Mouse (Mus musculus) midbrain, embryonic 12.5 days (tissue): Measurements from ENCODE around the gene Ppp1r13b. TPM values are rescaled to one million over a fixed set of nuclear protein-coding genes. Genes with fewer than 3 reads are reported as not detected.
A peak's percentile ranks its signal among the peaks of the same experiment; 100 is the strongest.

Experiments
- ATAC-seq: fragments of 200-750 bp; cut with Nextera tagmentation; 2 replicates; pipeline ENCODE4 v1.8.0; 2017; ENCODE audit warnings: low read depth, moderate TSS enrichment, moderate library complexity; ENCODE audit not compliant: low FRiP score
- H3K27ac ChIP-seq: fragments of 300-500 bp; sonication (generic); replicated peaks from 2 replicates; pipeline ENCODE4 v1.5.1; 2016; ENCODE audit warnings: mild to moderate bottlenecking
- H3K27me3 ChIP-seq: fragments of 300-500 bp; sonication (generic); 2 replicates; pipeline ENCODE4 v1.6.1; 2016; ENCODE audit warnings: mild to moderate bottlenecking
- H3K36me3 ChIP-seq: fragments of 300-500 bp; sonication (generic); 2 replicates; pipeline ENCODE4 v1.6.1; 2016
- H3K4me1 ChIP-seq: fragments of 300-500 bp; sonication (generic); 2 replicates; pipeline ENCODE4 v1.6.1; 2016
- H3K4me2 ChIP-seq: fragments of 300-500 bp; sonication (generic); replicated peaks from 2 replicates; pipeline ENCODE4 v1.6.1; 2016; ENCODE audit warnings: mild to moderate bottlenecking, moderate library complexity
- H3K4me3 ChIP-seq: fragments of 300-500 bp; sonication (generic); 2 replicates; pipeline ENCODE4 v1.5.1; 2016; ENCODE audit warnings: mild to moderate bottlenecking
- H3K9ac ChIP-seq: fragments of 300-500 bp; sonication (generic); replicated peaks from 2 replicates; pipeline ENCODE4 v1.6.1; 2016; ENCODE audit warnings: mild to moderate bottlenecking, moderate library complexity
- H3K9me3 ChIP-seq: fragments of 300-500 bp; sonication (generic); 2 replicates; pipeline ENCODE4 v1.6.1; 2016; ENCODE audit warnings: mild to moderate bottlenecking
- WGBS: fragments of 180-500 bp; shearing (Covaris S2); methylation state at CpG from one replicate; pipeline ENCODE4 v1.1.7; 2016; 5-methylcytosine and 5-hydroxymethylcytosine counted together
- polyA plus RNA-seq: library from polyadenylated mRNA; unstranded; fragments of >200 nt; fragmentation: Nextera tagmentation; extraction: Ambion mirVana; gene quantifications from 2 replicates; pipeline ENCODE4 v1.2.1, GENCODE M21; 2016

The Ppp1r13b gene
- polyA plus RNA-seq, 1 experiment from 2014 or later: 11.6 TPM

GRCm38 (mm10) chr12:111842565-111843433 is 65.1 kb downstream of the Ppp1r13b start:
- no peak overlapping the region for H3K4me2 ChIP-seq
- no peak overlapping the region for H3K4me3 ChIP-seq
- H3K27ac ChIP-seq: no peak overlapping the region
- no peaks in the 10 kb centered on the region for H3K36me3 ChIP-seq
- no peak for ATAC-seq
- H3K9ac ChIP-seq: no peak overlapping the region
- WGBS: 80% methylated on average over 15 of the region's 15 CpGs
- H3K27me3 ChIP-seq: no peaks in the 10 kb centered on the region
- H3K4me1 ChIP-seq: no peaks in the 10 kb centered on the region
- no peaks in the 10 kb centered on the region for H3K9me3 ChIP-seq

- 82% methylated on average over 10 of the region's 10 CpGs for WGBS
- Histone ChIP-seq H3K9ac (no peak overlapping the region), H3K27me3 (no peaks in the 10 kb centered on the region), H3K36me3 (peaks cover 27% of the 10 kb centered on the region; the same call in 1 of the 2 replicates), H3K27ac (no peak overlapping the region), H3K9me3 (no peaks in the 10 kb centered on the region), H3K4me2 (no peak overlapping the region), H3K4me1 (peaks cover 5% of the 10 kb centered on the region; the same call in 1 of the 2 replicates), H3K4me3 (no peak overlapping the region)
- no peak for ATAC-seq
These were observed 74.5 kb downstream of the Ppp1r13b start for GRCm38 (mm10) chr12:111833457-111833856.

- peaks cover 35% of the 10 kb centered on the region for H3K36me3 ChIP-seq
- H3K27me3 ChIP-seq: no peaks in the 10 kb centered on the region
- no peaks in the 10 kb centered on the region for H3K9me3 ChIP-seq
- H3K9ac ChIP-seq: no peak overlapping the region
- no peak for ATAC-seq
- peaks cover 5% of the 10 kb centered on the region; the same call in 1 of the 2 replicates for H3K4me1 ChIP-seq
- WGBS: 88% methylated on average over 5 of the region's 5 CpGs
- no peak overlapping the region for H3K27ac ChIP-seq
- no peak overlapping the region for H3K4me3 ChIP-seq
- no peak overlapping the region for H3K4me2 ChIP-seq
These were observed 75.3 kb downstream of the Ppp1r13b start for GRCm38 (mm10) chr12:111832643-111833042.

GRCm38 (mm10) chr12:111830375-111830774 is 77.5 kb downstream of the Ppp1r13b start:
- peaks cover 5% of the 10 kb centered on the region; the same call in 1 of the 2 replicates for H3K4me1 ChIP-seq
- no peak overlapping the region for H3K9ac ChIP-seq
- H3K36me3 ChIP-seq: peaks cover 58% of the 10 kb centered on the region
- H3K27me3 ChIP-seq: no peaks in the 10 kb centered on the region
- ATAC-seq: no peak
- no peak overlapping the region for H3K4me3 ChIP-seq
- no peak overlapping the region for H3K27ac ChIP-seq
- H3K4me2 ChIP-seq: no peak overlapping the region
- no peaks in the 10 kb centered on the region for H3K9me3 ChIP-seq
- 88% methylated on average over 10 of the region's 10 CpGs for WGBS

GRCm38 (mm10) chr12:111829954-111830353 is 78.0 kb downstream of the Ppp1r13b start:
- Histone ChIP-seq H3K36me3 (peaks cover 62% of the 10 kb centered on the region), H3K4me3 (no peak overlapping the region), H3K4me1 (peaks cover 5% of the 10 kb centered on the region; the same call in 1 of the 2 replicates), H3K27ac (peak overlapping the region; percentile 25), H3K9me3 (no peaks in the 10 kb centered on the region), H3K4me2 (no peak overlapping the region), H3K9ac (no peak overlapping the region), H3K27me3 (no peaks in the 10 kb centered on the region)
- 87% methylated on average over 9 of the region's 9 CpGs for WGBS
- no peak for ATAC-seq

GRCm38 (mm10) chr12:111829447-111829846 is 78.5 kb downstream of the Ppp1r13b start:
- H3K9ac ChIP-seq: no peak overlapping the region
- H3K4me2 ChIP-seq: no peak overlapping the region
- 56% methylated on average over 5 of the region's 5 CpGs for WGBS
- H3K4me1 ChIP-seq: peaks cover 5% of the 10 kb centered on the region; the same call in 1 of the 2 replicates
- no peaks in the 10 kb centered on the region for H3K27me3 ChIP-seq
- H3K36me3 ChIP-seq: peaks cover 67% of the 10 kb centered on the region
- no peak overlapping the region for H3K4me3 ChIP-seq
- peak overlapping the region; percentile 46 for H3K27ac ChIP-seq
- no peaks in the 10 kb centered on the region for H3K9me3 ChIP-seq
- no peak for ATAC-seq

GRCm38 (mm10) chr12:111827556-111827955 is 80.4 kb downstream of the Ppp1r13b start:
- no peak overlapping the region for H3K27ac ChIP-seq

GRCm38 (mm10) chr12:111821931-111822330 is 86.0 kb downstream of the Ppp1r13b start:
- no peak overlapping the region for H3K4me2 ChIP-seq
- H3K27ac ChIP-seq: no peak overlapping the region
- H3K9ac ChIP-seq: no peak overlapping the region
- no peaks in the 10 kb centered on the region for H3K9me3 ChIP-seq
- 70% methylated on average over 4 of the region's 4 CpGs for WGBS
- ATAC-seq: no peak
- 0 out of 2 replicates have a peak, but pooled peaks cover 5% of the 10 kb centered on the region for H3K4me1 ChIP-seq
- no peak overlapping the region for H3K4me3 ChIP-seq
- no peaks in the 10 kb centered on the region for H3K27me3 ChIP-seq
- peaks cover 38% of the 10 kb centered on the region for H3K36me3 ChIP-seq

More at GRCm38 (mm10) chr12:111827556-111827955, 80.4 kb downstream of the Ppp1r13b start:
- H3K27me3 ChIP-seq: no peaks in the 10 kb centered on the region
- no peaks in the 10 kb centered on the region for H3K9me3 ChIP-seq
- WGBS: 92% methylated on average over 12 of the region's 12 CpGs
- no peak overlapping the region for H3K4me3 ChIP-seq
- H3K4me2 ChIP-seq: no peak overlapping the region
- peaks cover 5% of the 10 kb centered on the region; the same call in 1 of the 2 replicates for H3K4me1 ChIP-seq
- peaks cover 74% of the 10 kb centered on the region for H3K36me3 ChIP-seq
- ATAC-seq: no peak
- H3K9ac ChIP-seq: no peak overlapping the region

GRCm38 (mm10) chr12:111820708-111821107 is 87.2 kb downstream of the Ppp1r13b start:
- Histone ChIP-seq H3K27ac (no peak overlapping the region), H3K9me3 (no peaks in the 10 kb centered on the region), H3K9ac (no peak overlapping the region), H3K36me3 (peaks cover 26% of the 10 kb centered on the region), H3K4me3 (no peak overlapping the region), H3K4me1 (peaks cover 13% of the 10 kb centered on the region), H3K27me3 (no peaks in the 10 kb centered on the region), H3K4me2 (no peak overlapping the region)
- ATAC-seq: no peak
- 89% methylated on average over 7 of the region's 7 CpGs for WGBS

- Histone ChIP-seq H3K4me2 (no peak overlapping the region), H3K4me3 (no peak overlapping the region), H3K36me3 (peaks cover 18% of the 10 kb centered on the region), H3K9ac (no peak overlapping the region), H3K27ac (no peak overlapping the region), H3K4me1 (peaks cover 21% of the 10 kb centered on the region), H3K27me3 (no peaks in the 10 kb centered on the region), H3K9me3 (no peaks in the 10 kb centered on the region)
- no peak for ATAC-seq
- WGBS: 84% methylated on average over 8 of the region's 8 CpGs
These were observed 88.0 kb downstream of the Ppp1r13b start for GRCm38 (mm10) chr12:111819936-111820335.

GRCm38 (mm10) chr12:111817991-111818390 is 89.9 kb downstream of the Ppp1r13b start:
- ATAC-seq: no peak
- WGBS: 91% methylated on average over 8 of the region's 8 CpGs
- H3K27ac ChIP-seq: no peak overlapping the region
- H3K4me2 ChIP-seq: no peak overlapping the region
- peaks cover 30% of the 10 kb centered on the region for H3K4me1 ChIP-seq
- H3K27me3 ChIP-seq: peaks cover under 1% of the 10 kb centered on the region; the same call in 1 of the 2 replicates
- no peak overlapping the region for H3K9ac ChIP-seq
- H3K9me3 ChIP-seq: no peaks in the 10 kb centered on the region
- H3K4me3 ChIP-seq: no peak overlapping the region
- H3K36me3 ChIP-seq: no peaks in the 10 kb centered on the region

GRCm38 (mm10) chr12:111816967-111817366 is 90.9 kb downstream of the Ppp1r13b start:
- H3K9ac ChIP-seq: no peak overlapping the region
- no peak overlapping the region for H3K27ac ChIP-seq
- peaks cover 6% of the 10 kb centered on the region; the same call in 1 of the 2 replicates for H3K27me3 ChIP-seq
- ATAC-seq: no peak
- no peaks in the 10 kb centered on the region for H3K36me3 ChIP-seq
- no peak overlapping the region for H3K4me3 ChIP-seq
- 79% methylated on average over 9 of the region's 9 CpGs for WGBS
- peaks cover 37% of the 10 kb centered on the region for H3K4me1 ChIP-seq
- H3K4me2 ChIP-seq: no peak overlapping the region
- no peaks in the 10 kb centered on the region for H3K9me3 ChIP-seq
